Mouse (Mus musculus) heart, postnatal 0 days (tissue): ENCODE measurements at regions not wholly inside any gene's neighbourhood (a gene's known extent, or its start where the extent isn't known, plus 50 kb on each side); places are given as distances from the start of the nearest gene placed in this dataset.
"Not testable (repeated sequence)": the region's sequence is repeated elsewhere in the genome, so short reads cannot be mapped to it uniquely, and the experiment has no call there.

Experiments
- CTCF ChIP-seq: IDR thresholded peaks from 2 replicates; pipeline ENCODE4 v1.5.1; 2016; ENCODE audit warnings: antibody characterized with exemption, control low read depth, low read depth
- EP300 ChIP-seq: IDR thresholded peaks from 2 replicates; pipeline ENCODE4 v1.6.1; 2016; ENCODE audit warnings: antibody characterized with exemption, low read depth

- TF ChIP-seq CTCF, EP300: not testable (repeated sequence)
Observed at GRCm38 (mm10) chr8:96018742-96019141, 130.4 kb upstream of the Got2 start.
